Mouse (Mus musculus) cerebellum, adult 2 months (tissue): ENCODE measurements at regions not wholly inside any gene's neighbourhood (a gene's known extent, or its start where the extent isn't known, plus 50 kb on each side); places are given as distances from the start of the nearest gene placed in this dataset.

Experiments used
- CTCF ChIP-seq: fragments of 200-500 bp; IDR thresholded peaks from 2 replicates; pipeline ENCODE4 v1.5.1; 2011; ENCODE audit warnings: low read depth, mild to moderate bottlenecking, control low read depth, low read length, moderate library complexity, borderline replicate concordance; ENCODE audit not compliant: insufficient read depth
- POLR2A ChIP-seq: fragments of 200-500 bp; IDR thresholded peaks from 2 replicates; pipeline ENCODE4 v1.6.1; 2011; ENCODE audit warnings: low read length, control low read depth, borderline replicate concordance; ENCODE audit not compliant: insufficient read depth

DNA sequence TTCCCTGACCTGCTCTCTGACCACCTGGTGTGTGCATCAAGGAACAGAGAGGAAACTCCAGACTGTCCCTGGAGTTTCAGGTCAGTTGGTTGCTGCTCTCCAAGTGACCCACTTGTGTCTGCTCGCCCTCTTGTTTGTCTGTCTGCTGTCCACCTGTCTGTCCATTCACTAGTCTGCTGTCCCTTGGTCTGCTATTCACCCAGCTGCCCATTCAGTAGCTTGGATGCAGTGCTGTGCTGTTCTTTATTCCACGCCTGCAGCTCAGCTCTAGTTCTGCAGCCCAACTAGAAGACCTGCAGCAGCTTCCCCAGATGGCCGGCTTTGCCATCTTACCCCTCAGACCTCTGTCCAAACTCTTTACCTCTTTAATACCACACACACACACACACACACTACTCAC is 904.2 kb upstream of the Car8 start:
- no peak for TF ChIP-seq CTCF
- no peak for TF ChIP-seq POLR2A
